Mouse (Mus musculus) layer of hippocampus, postnatal 25 days (tissue): Measurements from ENCODE around the gene Ifit2. TPM values are rescaled to one million over a fixed set of nuclear protein-coding genes. Genes with fewer than 3 reads are reported as not detected.
"Not testable (repeated sequence)": the region's sequence is repeated elsewhere in the genome, so short reads cannot be mapped to it uniquely, and the experiment has no call there.

Experiments
- DNase-seq, 2 experiments: peaks; one replicate each; pipeline ENCODE4 v3.0.0; 2022; ENCODE audit warnings: mixed read lengths in 2 of 2, low spot score in 1 of 2; ENCODE audit errors: extremely low spot score in 1 of 2
- total RNA-seq, 2 experiments: library from RNA; stranded (reverse); gene quantifications; 2 replicates each; pipeline ENCODE4 v1.2.3; 2021

The Ifit2 gene
- total RNA-seq, 2 experiments from 2014 or later: 4.5 to 4.6 TPM

DNA sequence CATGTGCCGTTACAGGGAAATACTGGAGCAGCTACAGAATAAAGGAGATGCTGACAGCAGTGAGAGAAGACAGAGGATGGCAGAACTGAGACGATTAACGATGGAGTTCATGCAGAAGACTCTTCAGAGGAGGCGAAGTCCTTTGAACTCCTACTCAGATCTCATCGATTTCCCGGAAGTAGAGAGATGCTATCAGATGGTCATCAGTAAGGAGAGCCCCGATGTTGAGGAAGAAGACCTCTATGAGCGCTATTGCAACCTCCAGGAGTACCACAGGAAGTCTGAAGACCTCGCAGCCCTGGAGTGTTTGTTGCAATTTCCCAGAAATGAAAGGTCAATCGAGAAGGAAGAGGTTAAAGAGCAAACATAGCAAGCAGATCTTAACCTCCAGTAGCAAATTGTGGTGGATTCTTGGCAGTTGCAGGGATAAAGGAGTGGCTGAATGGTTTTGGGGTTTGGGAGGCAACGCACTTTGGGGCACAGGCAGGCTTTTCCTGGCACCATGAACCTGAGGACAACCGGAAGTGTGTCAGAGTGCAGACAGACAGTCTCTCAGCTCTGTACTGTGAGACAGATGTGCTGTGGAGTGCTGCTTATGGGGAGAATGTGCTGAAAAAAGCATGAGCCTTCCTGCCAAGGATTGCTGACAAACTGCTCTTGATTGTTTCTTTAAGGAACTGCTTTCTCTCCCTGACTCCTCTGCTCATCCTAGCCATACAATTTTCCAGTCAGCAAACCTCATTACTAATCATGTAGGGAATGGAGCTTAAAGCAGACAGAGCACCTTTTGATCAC lies 37.6 kb downstream of the Ifit2 start:
- DNase-seq: not testable (repeated sequence)

- no peak for DNase-seq
Measured at GRCm38 (mm10) chr19:34588959-34589358, 38.5 kb downstream of the Ifit2 start.

DNA sequence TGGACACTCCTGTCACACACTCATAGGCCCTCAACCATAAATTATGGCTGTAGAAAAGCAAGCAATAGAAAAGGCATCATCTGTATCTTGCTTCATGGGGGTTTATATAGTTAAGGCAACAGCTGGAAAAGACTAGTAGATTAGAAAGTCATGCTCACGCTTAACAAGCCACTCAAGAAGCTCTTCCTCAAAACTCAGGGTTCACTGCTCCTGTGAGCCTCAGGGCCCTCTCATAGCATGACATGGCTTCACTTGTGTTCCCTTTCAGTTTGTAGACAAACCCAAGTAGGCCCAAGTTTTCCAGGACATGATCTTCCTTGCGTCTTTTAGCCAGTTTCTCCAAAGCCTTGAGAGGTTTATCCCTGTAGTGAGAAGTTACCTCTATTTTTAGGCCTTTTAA lies 43.0 kb downstream of the Ifit2 start:
- DNase-seq: no peak

DNA sequence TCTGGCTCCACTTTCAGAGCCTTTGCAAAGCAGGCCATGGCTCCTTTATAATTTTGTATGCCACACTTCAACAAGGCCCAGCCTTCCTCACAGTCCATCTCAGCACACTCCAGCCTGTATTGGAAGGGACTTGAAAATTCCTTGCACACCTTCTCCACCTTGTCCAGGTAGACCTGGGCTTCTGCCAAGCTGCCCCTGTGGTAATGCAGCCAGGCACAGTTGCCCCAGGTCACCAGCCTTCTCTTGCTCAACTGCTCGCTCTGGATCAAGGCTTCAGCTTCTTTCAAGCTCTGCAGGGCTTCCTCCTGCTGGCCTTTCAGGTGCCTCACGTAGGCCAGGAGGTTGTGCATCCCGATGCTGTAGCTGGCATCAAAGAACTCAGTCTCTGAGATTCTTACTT lies 44.0 kb downstream of the Ifit2 start:
- not testable (repeated sequence) for DNase-seq

DNA sequence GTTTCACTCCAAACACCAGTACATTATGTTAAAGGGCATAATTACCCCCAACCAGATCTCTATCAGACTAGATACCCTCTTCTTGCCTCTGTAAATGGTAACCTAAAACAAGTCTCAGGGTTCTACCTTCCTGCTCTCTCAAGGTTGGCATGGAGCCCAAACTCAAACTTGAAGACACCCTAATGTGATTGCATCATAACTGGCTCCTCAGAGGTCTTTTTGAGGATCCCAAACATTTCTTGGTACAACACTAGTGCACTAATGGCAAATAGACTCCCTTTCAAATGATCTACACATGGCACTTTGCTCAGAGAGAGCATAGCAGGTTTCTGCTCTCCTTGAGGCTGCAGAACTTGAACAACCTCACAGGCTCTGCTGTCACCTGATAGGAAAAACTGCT lies 46.3 kb downstream of the Ifit2 start:
- DNase-seq: no peak

- peak in 1 of 2 experiments; percentile 11 for DNase-seq
Measured at GRCm38 (mm10) chr19:34598341-34598740, 47.8 kb downstream of the Ifit2 start.

DNA sequence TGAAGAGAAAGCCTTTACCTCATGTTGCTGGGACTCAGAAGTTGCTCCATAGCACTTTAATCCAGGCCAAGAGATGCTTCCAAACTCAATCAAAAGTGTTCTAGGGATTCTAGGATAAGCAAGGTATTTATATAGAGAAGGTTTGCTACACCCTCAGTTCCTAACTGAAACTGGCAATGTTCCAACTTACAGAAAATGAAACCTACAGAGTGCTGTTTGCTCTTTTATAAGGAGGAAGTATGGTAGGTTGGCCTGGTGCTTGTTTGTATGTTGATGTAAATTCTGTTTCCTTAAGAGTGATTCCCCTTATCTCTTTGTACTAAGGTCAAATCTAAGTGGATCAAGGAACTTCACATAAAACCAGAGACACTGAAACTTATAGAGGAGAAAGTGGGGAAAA lies 48.8 kb downstream of the Ifit2 start:
- not testable (repeated sequence) for DNase-seq

- DNase-seq: not testable (repeated sequence)
Measured at GRCm38 (mm10) chr19:34601888-34602287, 51.4 kb downstream of the Ifit2 start, which contains the start of gene Ifit1bl1. Gene Ifit1bl1, minus strand, starts transcription at chr19:34601956.

- DNase-seq: no peak
Measured at GRCm38 (mm10) chr19:34605472-34605871, 55.0 kb downstream of the Ifit2 start.

DNA sequence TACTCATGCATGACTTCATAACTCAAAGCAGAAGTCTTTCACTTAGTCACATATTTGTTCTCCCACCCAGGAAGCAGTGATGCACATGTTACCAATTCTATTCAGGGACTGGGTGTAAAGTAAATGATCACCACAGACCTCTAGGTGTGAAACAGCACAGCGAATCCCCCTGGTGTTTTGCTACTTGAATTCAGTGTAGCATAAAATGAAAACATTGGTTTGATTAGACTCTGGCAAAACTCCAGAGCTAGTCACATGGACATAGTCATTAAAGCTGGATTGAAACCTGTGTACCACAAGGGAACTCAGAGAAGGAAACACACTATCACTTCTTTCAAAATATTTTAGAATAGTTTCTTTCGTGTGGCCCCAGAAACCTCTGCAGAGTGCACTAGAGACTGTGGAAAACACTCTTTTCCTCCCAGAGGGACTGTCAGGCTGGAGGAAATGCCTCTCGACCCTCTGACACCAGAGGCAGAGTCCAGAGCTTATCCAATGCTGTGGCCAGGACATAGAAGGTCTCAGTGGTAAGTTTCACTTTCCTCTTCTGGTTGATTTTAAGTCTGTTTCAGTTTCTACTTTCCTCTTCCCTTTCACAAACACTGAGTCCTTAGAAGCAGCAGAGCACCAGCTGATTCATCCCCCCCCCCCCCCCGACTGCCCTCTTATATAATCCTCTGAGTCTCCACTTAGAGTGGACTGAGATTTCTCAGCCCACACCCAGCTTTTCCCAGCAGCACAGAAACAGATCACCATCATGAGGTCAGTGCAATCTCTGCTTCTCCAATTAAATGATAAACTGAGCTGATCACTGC lies 57.0 kb downstream of the Ifit2 start, which contains the start of gene Ifit3b:
TSS of gene Ifit3b (plus strand) at position 734 of the 815 bp plus-strand sequence.
- DNase-seq: not testable (repeated sequence)

DNA sequence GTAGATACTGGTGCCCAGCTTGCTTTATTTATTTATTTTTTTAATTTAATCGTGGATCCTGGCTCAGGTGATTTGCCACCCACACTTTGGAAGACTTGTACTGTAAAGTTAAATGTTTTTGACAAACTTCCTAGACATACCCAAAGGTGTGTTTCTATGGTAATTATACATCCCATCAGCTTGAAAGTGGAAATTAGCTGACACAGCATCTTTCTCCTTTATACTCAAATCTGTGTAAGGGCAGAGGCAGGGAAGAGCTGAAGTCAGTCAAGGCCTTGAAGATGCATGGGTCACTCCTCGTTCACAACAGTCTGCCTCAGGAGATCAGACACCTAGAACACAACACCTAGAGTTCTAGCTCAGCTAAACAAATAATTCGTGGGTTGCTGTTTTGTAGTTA lies 59.6 kb downstream of the Ifit2 start:
- not testable (repeated sequence) for DNase-seq

GRCm38 (mm10) chr19:34612243-34613001 lies 61.9 kb downstream of the Ifit2 start:
- DNase-seq: not testable (repeated sequence)

DNA sequence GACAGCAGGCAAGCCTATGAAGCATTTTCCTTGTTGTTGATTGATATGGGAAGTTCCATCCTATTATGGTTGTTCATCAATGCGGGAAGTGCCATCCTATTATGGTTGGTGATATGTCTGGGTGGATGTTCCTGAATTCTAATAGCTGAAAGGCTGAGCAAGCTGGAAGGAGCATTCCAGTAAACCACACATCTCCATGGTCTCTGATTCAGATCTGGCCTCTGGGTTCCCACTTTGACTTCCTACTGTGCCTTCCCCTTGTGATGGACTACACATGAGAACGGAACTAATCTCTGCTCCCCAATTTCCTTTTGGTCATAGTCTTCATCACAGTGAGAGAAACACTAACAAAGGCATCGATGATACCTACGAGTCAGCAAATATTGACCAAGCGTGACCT lies 70.4 kb downstream of the Ifit2 start:
- DNase-seq: no peak

GRCm38 (mm10) chr19:34623781-34624180 lies 73.3 kb downstream of the Ifit2 start:
- DNase-seq: no peak

DNA sequence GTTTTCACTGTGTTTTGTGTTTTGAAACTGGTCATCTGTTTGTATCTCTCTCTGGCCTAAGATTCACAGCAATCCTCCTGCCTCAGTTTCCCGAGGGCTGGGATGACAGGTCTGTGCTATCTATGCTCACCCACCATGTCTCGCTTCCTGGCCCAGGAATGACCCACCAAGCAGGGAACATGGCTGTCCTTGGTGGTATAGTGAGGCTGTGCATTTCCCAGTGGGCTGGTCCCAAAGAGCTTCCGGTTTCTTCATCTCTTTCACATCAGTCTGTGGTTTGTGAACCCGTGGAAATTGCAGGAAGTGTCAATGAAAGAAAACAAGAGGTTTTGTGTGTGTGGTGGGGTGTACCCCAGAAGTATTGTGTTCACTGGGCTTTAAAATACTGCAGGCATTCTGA lies 74.2 kb downstream of the Ifit2 start:
- DNase-seq: no peak

Other genes with a start within 250 kb of the Ifit2 start
- gene Ch25h, start 75.5 kb upstream of the Ifit2 start, total RNA-seq: under 1 TPM in 1 of 2 experiments, not detected in 1; 0.32 TPM
- gene Lipa, start 23.2 kb upstream of the Ifit2 start, total RNA-seq: 10 to 100 TPM; 16.9 to 19.8 TPM
- 1 to 10 TPM; 1.3 to 2.1 TPM for gene Ifit3, start 32.8 kb downstream of the Ifit2 start, total RNA-seq
- gene Ifit1bl1, start 51.3 kb downstream of the Ifit2 start, total RNA-seq: 1 to 10 TPM; 1.1 to 1.6 TPM
- 1 to 10 TPM in 1 of 2 experiments, under 1 TPM in 1; 0.54 to 1.2 TPM for gene Ifit3b, start 57.3 kb downstream of the Ifit2 start, total RNA-seq
- gene Ifit1bl2, start 90.0 kb downstream of the Ifit2 start, total RNA-seq: under 1 TPM; 0.19 to 0.37 TPM
- under 1 TPM; 0.42 to 0.49 TPM for gene Ifit1, start 90.2 kb downstream of the Ifit2 start, total RNA-seq
- 1 to 10 TPM; 1.2 to 1.5 TPM for gene Slc16a12, start 196.6 kb downstream of the Ifit2 start, total RNA-seq